Mouse (Mus musculus) neural tube, embryonic 14.5 days (tissue): ENCODE data around the gene Npff. TPM values are rescaled to one million over a fixed set of nuclear protein-coding genes. Genes with fewer than 3 reads are reported as not detected.

Experiments
- ATAC-seq: fragments of 200-750 bp; cut with Nextera tagmentation; 2 replicates; pipeline ENCODE4 v1.8.0; 2017; ENCODE audit warnings: low read depth, mild to moderate bottlenecking, moderate TSS enrichment, moderate library complexity
- H3K27ac ChIP-seq: fragments of 300-500 bp; sonication (generic); 2 replicates; pipeline ENCODE4 v1.5.1; 2014; ENCODE audit warnings: low read depth, mild to moderate bottlenecking, control low read depth, low read length, moderate library complexity, mixed read lengths
- H3K27me3 ChIP-seq: fragments of 300-500 bp; sonication (generic); 2 replicates; pipeline ENCODE4 v1.6.1; 2014; ENCODE audit warnings: low read length; ENCODE audit not compliant: control insufficient read depth, insufficient read depth
- H3K36me3 ChIP-seq: fragments of 300-500 bp; sonication (generic); 2 replicates; pipeline ENCODE4 v1.6.1; 2014; ENCODE audit warnings: low read length, mixed read lengths; ENCODE audit not compliant: control insufficient read depth, insufficient read depth
- H3K4me1 ChIP-seq: fragments of 300-500 bp; sonication (generic); 2 replicates; pipeline ENCODE4 v1.6.1; 2014; ENCODE audit warnings: low read length; ENCODE audit not compliant: control insufficient read depth, insufficient read depth
- H3K4me2 ChIP-seq: fragments of 300-500 bp; sonication (generic); 2 replicates; pipeline ENCODE4 v1.6.1; 2014; ENCODE audit warnings: mild to moderate bottlenecking, low read depth, low read length, control low read depth
- H3K4me3 ChIP-seq: fragments of 300-500 bp; sonication (generic); 2 replicates; pipeline ENCODE4 v1.5.1; 2014; ENCODE audit warnings: low read depth, low read length, control low read depth, mixed read lengths
- H3K9ac ChIP-seq: fragments of 300-500 bp; sonication (generic); replicated peaks from 2 replicates; pipeline ENCODE4 v1.6.1; 2014; ENCODE audit warnings: low read depth, mild to moderate bottlenecking, control low read depth, low read length, mixed read lengths
- H3K9me3 ChIP-seq: fragments of 300-500 bp; sonication (generic); 2 replicates; pipeline ENCODE4 v1.6.1; 2016; ENCODE audit warnings: low read length; ENCODE audit not compliant: control insufficient read depth
- WGBS: fragments of 180-500 bp; shearing (Covaris S2); extraction: QIAGEN DNeasy Blood & Tissue Kit; methylation state at CpG from one replicate; pipeline ENCODE4 v1.1.7; 2014; 5-methylcytosine and 5-hydroxymethylcytosine counted together
- polyA plus RNA-seq: library from polyadenylated mRNA; unstranded; fragments of >200 nt; fragmentation: Nextera tagmentation; extraction: Ambion mirVana; gene quantifications from 2 replicates; pipeline ENCODE4 v1.2.1, GENCODE M21; 2014

Npff gene
- polyA plus RNA-seq = 16.0 and 23.9 TPM in 2 replicates

DNA sequence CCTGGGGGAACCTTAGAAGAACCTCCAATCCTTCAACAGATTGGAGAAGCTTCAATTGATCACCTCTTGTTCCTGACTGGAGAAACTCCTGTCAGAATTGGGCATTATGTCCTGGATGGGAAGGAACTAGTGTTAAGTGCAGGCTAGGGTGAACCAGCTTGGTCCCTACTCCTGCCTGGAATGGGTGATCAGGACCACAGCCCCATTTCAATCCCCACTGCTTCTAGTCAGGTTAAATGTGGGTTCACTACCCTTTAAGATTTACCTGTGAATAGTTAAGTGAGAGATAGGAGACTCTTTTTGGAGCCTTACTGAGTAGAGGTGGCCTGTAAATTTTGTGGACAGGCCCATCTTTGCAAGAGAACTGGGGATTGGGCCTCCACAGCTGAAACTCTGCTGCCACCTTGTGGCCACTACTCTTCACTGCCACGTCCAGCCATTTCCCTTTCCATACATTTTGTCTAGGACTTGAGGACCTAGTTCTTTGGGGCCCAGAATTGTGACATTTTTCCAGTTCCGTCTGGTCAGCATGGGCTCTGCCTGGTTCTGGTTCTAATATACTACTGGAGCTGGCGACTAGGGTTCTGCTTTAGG is at the start of gene Npff:
TSS of gene Npff (minus strand) at position 51 of the 594 bp plus-strand sequence.
- Histone ChIP-seq H3K4me2 (0 out of 2 replicates have a peak within 1 kb of the TSS, but pooled peaks have one; percentile 6), H3K9ac (peak within 1 kb of the TSS; percentile 22; the same call in 1 of the 2 replicates), H3K4me3 (no peak within 1 kb of the TSS), H3K27me3 (no peaks in the 10 kb centered on the region), H3K4me1 (peaks cover under 1% of the 10 kb centered on the region), H3K27ac (no peak within 1 kb of the TSS; the same call in 1 of the 2 replicates), H3K36me3 (peaks cover 11% of the 10 kb centered on the region), H3K9me3 (no peaks in the 10 kb centered on the region)
- ATAC-seq = peak; percentile 59
- 7% methylated on average over 3 of the region's 3 CpGs for WGBS

DNA sequence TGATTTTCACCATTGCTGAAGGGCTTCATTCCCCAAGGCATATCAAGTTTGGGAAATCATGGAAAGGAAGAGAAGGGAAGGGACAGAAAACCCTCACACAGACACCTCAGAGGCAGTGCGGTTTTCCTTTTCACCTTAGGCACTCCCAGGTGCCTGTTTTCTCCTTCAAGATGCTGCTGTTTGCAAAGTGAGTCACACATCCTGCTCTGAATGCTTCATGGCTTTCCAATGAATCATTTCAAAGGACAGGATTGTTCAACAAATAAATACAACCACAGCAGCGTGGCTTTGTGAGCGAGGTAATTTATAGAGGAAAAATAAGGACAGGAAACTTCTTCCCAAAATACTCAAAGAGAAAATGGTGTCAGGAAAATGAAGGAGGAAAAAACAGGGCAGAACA is 47.3 kb upstream of the Npff start:
- no peak overlapping the region for H3K4me3 ChIP-seq
- H3K9ac ChIP-seq = no peak overlapping the region
- 77% methylated on average over 3 of the region's 3 CpGs for WGBS
- H3K27me3 ChIP-seq = no peaks in the 10 kb centered on the region
- no peak for ATAC-seq
- no peak overlapping the region for H3K4me2 ChIP-seq
- no peaks in the 10 kb centered on the region for H3K4me1 ChIP-seq
- H3K9me3 ChIP-seq = no peaks in the 10 kb centered on the region
- H3K27ac ChIP-seq = no peak overlapping the region
- no peaks in the 10 kb centered on the region for H3K36me3 ChIP-seq

DNA sequence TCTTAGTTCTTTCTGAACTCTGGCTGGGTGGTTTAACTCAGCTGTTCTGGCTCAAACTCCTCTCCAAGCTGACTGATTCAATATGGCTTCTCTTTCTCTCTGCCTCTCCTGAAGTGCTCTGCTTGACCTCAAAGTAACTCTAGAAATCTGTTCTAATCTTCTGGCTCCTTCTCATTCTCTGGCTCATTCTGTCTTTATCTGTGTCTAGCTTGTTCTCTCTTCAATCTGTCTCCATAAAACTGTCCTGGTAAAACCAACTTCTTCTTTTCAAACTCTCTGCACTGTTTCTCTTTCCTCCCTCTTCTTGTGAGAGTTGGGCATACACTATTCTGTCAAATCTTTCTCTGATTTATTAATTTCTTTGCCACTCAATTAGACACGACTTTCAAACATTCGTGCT is 43.1 kb upstream of the Npff start:
- H3K4me3 ChIP-seq = no peak overlapping the region
- 80% methylated on average over 2 of the region's 2 CpGs for WGBS
- H3K27ac ChIP-seq = no peak overlapping the region
- no peaks in the 10 kb centered on the region for H3K4me1 ChIP-seq
- no peak for ATAC-seq
- no peaks in the 10 kb centered on the region for H3K9me3 ChIP-seq
- no peaks in the 10 kb centered on the region for H3K36me3 ChIP-seq
- H3K27me3 ChIP-seq = no peaks in the 10 kb centered on the region
- no peak overlapping the region for H3K4me2 ChIP-seq
- H3K9ac ChIP-seq = no peak overlapping the region

DNA sequence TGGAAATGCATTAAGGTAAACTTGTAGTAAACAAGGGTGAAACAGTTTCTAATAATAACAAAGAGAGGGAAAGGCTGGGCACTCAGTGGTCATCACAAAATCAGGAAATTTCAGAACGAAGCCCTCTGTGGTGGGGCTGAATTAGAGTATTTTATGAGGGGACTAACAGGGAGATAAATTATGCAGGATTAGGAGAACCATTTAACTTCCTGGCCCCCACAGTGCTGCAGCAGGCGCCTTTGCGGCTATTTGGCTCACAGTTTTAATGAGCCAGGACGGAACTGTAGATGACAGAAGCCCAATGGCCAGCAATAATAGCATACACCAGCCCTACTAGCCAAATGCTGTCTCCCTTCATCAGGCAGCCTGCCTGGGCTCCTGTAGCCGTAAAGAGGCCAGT is 38.9 kb upstream of the Npff start:
- WGBS = 64% methylated on average over 5 of the region's 5 CpGs
- Histone ChIP-seq H3K4me2 (no peak overlapping the region), H3K36me3 (no peaks in the 10 kb centered on the region), H3K4me3 (no peak overlapping the region), H3K9ac (no peak overlapping the region), H3K27ac (no peak overlapping the region), H3K9me3 (no peaks in the 10 kb centered on the region), H3K27me3 (no peaks in the 10 kb centered on the region), H3K4me1 (no peaks in the 10 kb centered on the region)
- ATAC-seq = no peak

DNA sequence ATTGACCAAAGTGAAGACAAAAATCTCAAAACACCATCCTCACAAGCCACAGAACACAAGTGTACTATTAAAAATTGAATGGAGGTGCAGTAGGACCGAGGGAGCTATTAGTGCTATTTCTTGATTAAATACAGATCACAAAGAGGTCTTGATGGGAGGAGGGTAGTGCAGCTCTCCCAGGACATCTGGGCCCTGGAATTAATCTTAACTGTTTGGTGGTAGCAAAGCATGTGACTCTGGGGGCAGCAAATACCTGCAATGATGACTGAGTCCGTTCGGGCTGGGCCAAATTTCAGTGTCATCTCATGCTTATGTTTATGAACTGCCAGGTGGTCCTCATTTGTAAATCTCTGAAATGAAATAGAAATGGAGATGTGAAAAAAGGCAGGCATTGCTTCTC is 38.3 kb upstream of the Npff start:
- no peaks in the 10 kb centered on the region for H3K9me3 ChIP-seq
- H3K4me2 ChIP-seq = no peak overlapping the region
- H3K4me3 ChIP-seq = no peak overlapping the region
- H3K27ac ChIP-seq = 0 out of 2 replicates have a peak overlapping the region, but pooled peaks have one; percentile 28
- no peaks in the 10 kb centered on the region for H3K36me3 ChIP-seq
- no peaks in the 10 kb centered on the region for H3K4me1 ChIP-seq
- 64% methylated on average over 3 of the region's 3 CpGs for WGBS
- no peaks in the 10 kb centered on the region for H3K27me3 ChIP-seq
- no peak for ATAC-seq
- H3K9ac ChIP-seq = no peak overlapping the region

DNA sequence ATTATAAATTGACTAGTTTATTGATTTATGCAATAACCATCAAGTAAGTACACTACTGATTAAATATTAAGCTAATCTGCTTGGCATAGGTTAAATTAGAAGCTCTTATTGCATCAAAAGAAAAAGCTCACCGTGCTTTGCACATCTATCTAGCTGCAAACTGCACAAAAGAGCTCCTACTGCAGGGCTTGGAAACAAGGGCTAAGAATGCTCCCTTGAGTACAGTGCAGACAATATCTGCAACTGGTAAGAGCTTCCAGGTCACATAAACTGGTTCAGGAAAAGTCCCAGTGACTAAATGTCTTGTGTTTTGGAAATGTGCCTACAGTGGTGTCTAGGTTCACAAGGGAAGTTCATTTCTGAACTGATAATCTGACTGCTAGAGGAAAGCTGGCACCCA is 37.7 kb upstream of the Npff start:
- Histone ChIP-seq H3K4me3 (no peak overlapping the region), H3K27me3 (no peaks in the 10 kb centered on the region), H3K4me2 (no peak overlapping the region), H3K9me3 (no peaks in the 10 kb centered on the region), H3K27ac (peak overlapping the region; percentile 28; the same call in 1 of the 2 replicates), H3K9ac (no peak overlapping the region), H3K36me3 (no peaks in the 10 kb centered on the region), H3K4me1 (no peaks in the 10 kb centered on the region)
- WGBS = 65% methylated on average over 1 of the region's 1 CpGs
- no peak for ATAC-seq

DNA sequence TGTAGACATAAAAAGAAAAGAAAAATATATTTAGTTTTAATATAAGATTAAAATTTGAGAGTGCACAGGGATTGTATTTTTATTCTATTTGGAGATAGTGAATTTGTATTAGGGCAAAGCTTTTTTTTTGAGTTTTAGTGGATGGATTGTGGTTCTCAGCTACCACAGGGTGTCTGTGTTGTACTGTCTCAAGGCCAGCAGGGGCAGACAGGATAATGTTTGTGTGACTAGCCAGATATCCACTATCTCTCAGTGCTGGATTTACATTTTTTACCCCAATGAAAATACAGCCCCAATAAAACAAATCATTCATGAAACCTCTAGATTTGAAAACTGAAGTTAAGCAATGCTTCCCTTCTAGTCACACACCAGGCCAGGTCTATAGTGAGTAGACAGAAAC is 32.8 kb upstream of the Npff start:
- H3K4me3 ChIP-seq = no peak overlapping the region
- H3K27me3 ChIP-seq = no peaks in the 10 kb centered on the region
- H3K9me3 ChIP-seq = no peaks in the 10 kb centered on the region
- no peak overlapping the region for H3K9ac ChIP-seq
- H3K4me2 ChIP-seq = no peak overlapping the region
- ATAC-seq = no peak
- peaks cover 20% of the 10 kb centered on the region; the same call in 1 of the 2 replicates for H3K36me3 ChIP-seq
- H3K27ac ChIP-seq = no peak overlapping the region
- H3K4me1 ChIP-seq = no peaks in the 10 kb centered on the region

DNA sequence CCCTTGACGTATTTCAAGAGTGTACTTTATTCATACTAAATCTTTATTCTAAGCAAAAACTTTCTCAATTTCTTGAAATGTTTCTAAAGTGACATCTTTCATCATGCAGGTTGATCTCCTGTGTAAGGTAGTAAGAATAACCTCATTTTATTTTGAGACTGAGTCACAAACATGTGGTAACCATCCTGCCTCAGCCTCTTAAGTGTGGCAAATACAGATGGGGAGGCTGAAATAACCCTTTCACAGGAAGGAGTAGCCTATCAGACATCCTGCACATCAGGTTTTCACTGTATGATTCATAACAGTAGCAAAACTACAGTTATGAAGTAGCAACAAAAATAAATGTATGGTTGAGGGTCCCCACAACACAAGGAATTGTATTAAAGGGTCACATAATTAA is 30.8 kb upstream of the Npff start:
- Histone ChIP-seq H3K4me1 (no peaks in the 10 kb centered on the region), H3K27me3 (no peaks in the 10 kb centered on the region), H3K27ac (no peak overlapping the region), H3K36me3 (peaks cover 29% of the 10 kb centered on the region), H3K9me3 (no peaks in the 10 kb centered on the region), H3K9ac (no peak overlapping the region), H3K4me3 (no peak overlapping the region), H3K4me2 (no peak overlapping the region)
- ATAC-seq = no peak
- 95% methylated on average over 1 of the region's 1 CpGs for WGBS

DNA sequence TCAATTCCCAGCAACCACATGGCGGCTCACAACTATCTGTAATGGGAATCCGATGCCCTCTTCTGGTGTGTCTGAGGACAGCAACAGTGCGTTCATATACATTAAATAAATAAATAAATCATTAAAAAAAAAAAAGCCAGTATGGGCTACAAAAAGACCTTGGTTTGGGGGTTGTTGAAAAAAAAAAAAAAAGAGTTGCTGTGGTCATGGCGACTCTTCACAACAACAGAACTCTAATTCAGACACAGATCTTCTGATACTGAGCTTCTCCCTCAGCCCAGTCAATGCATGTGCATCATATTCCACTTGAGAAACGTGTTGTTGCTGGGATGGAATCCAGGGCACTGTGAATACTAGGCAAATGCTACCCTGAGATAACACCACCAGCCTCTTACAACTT is 27.9 kb upstream of the Npff start:
- no peak overlapping the region for H3K4me2 ChIP-seq
- WGBS = 97% methylated on average over 5 of the region's 5 CpGs
- no peak for ATAC-seq
- H3K27ac ChIP-seq = no peak overlapping the region
- no peaks in the 10 kb centered on the region for H3K9me3 ChIP-seq
- H3K4me3 ChIP-seq = no peak overlapping the region
- no peak overlapping the region for H3K9ac ChIP-seq
- no peaks in the 10 kb centered on the region for H3K27me3 ChIP-seq
- no peaks in the 10 kb centered on the region for H3K4me1 ChIP-seq
- peaks cover 30% of the 10 kb centered on the region for H3K36me3 ChIP-seq
